Mouse (Mus musculus): ENCODE data around the gene Ptprr. TPM values are rescaled to one million over a fixed set of nuclear protein-coding genes. Genes with fewer than 3 reads are reported as not detected.
A peak's percentile ranks its signal among the peaks of the same experiment; 100 is the strongest.

The Ptprr gene
- polyA plus RNA-seq, 1 experiment from 2014 or later, result 25.6 TPM

DNA sequence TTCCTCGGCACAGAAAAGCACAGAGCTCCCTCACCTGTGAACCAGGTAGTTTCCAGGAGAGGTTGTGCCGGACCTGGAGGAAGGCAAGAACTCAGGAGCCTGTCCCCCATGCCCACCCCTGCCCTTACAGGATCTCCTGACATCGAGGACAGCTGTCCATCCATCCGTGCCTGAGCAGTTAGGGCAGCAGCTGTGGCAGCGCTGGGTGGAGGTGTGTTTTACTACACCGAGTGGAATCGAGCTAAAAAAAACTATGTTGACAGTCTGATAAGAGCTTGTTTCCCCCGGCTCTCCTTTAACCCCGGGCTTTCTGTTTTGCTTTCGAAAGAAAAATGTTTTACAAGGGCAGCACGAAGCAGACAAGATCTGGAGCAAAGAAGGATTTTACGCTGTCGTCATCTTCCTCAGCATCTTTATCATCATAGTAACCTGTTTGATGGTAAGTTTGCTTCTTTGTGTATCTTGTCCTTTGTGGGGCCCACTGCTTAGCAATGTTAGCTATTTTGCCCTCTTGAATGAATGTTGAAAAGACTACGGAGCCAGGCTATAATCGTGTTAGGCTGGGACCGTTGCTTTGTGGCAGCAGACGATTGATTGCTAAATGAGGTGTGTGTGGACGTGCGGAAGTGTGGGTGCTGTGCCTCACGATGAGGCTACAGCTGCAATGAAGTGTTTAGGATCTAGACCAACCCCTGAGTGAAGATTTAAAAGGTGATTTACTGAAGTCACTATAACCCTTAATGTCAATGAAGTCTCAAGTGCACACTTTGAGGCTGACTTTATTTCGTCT lies 159.6 kb downstream of the Ptprr start:
- no peaks in the 10 kb centered on the region for H3K36me3 ChIP-seq (ENCODE audit: control insufficient read depth, insufficient read depth, low read length)
- H3K27ac ChIP-seq (ENCODE audit: low read depth, low read length), result no peak overlapping the region
- no peak for ATAC-seq
- no peak overlapping the region for H3K4me3 ChIP-seq (ENCODE audit: low read length)
- no peak overlapping the region for H3K9ac ChIP-seq (ENCODE audit: low read depth, low read length)
- H3K4me2 ChIP-seq (ENCODE audit: low read length), result peak overlapping the region; percentile 20
- 33% methylated on average over 21 of the region's 21 CpGs for WGBS
- H3K27me3 ChIP-seq (replicated peaks; ENCODE audit: control insufficient read depth, insufficient read depth, low read length), result no peaks in the 10 kb centered on the region
- H3K4me1 ChIP-seq (ENCODE audit: control insufficient read depth, insufficient read depth, low read depth, low read length), result peaks cover 4% of the 10 kb centered on the region
- no peaks in the 10 kb centered on the region for H3K9me3 ChIP-seq (ENCODE audit: control insufficient read depth, low read length)

DNA sequence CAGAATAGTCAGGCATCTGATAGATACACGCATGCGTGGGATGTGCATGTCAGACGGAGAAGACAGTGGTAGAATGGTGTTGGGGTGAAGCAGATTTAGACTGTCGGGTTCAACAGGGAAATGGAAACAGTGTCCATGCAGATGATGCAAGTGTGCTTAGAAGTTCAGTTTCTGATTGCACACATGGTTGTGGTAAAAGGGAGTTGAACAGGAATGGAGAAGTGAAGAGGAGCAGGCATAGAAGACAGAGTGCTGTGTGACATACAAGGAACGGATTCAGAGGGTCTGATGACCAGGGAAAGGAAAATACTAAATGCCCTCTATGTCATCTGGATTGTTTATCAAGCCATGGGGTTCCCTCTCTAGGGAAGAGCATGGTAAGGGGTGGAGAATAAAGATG lies 163.2 kb downstream of the Ptprr start:
- no peak overlapping the region for H3K27ac ChIP-seq (ENCODE audit: low read depth, low read length)
- H3K4me1 ChIP-seq (ENCODE audit: control insufficient read depth, insufficient read depth, low read depth, low read length), result peaks cover 4% of the 10 kb centered on the region
- H3K27me3 ChIP-seq (replicated peaks; ENCODE audit: control insufficient read depth, insufficient read depth, low read length), result no peaks in the 10 kb centered on the region
- H3K9ac ChIP-seq (ENCODE audit: low read depth, low read length), result no peak overlapping the region
- H3K36me3 ChIP-seq (ENCODE audit: control insufficient read depth, insufficient read depth, low read length), result no peaks in the 10 kb centered on the region
- H3K4me2 ChIP-seq (ENCODE audit: low read length), result no peak overlapping the region
- H3K9me3 ChIP-seq (ENCODE audit: control insufficient read depth, low read length), result no peaks in the 10 kb centered on the region
- no peak overlapping the region for H3K4me3 ChIP-seq (ENCODE audit: low read length)
- no peak for ATAC-seq
- 90% methylated on average over 5 of the region's 5 CpGs for WGBS

DNA sequence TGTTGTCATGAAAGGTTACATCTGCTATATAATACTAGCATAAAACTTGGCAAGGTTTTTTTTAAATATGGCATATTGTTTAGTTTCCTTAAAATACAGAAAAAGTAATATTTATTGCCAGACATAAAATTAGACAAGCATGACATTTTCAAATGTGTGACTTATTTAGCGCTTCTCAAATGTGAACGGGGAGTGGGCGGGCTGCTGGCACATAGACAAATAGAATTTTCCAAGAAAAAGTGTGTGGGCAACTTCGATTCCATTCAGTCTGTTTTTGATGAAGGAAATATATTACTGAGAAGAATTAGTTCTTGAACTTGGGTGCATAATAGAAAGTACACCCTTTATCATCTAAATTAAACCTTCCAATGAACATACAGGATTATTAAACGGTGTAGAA lies 164.2 kb downstream of the Ptprr start:
- Histone ChIP-seq H3K36me3 (ENCODE audit: control insufficient read depth, insufficient read depth, low read length) (no peaks in the 10 kb centered on the region), H3K4me2 (ENCODE audit: low read length) (no peak overlapping the region), H3K27ac (ENCODE audit: low read depth, low read length) (no peak overlapping the region), H3K9ac (ENCODE audit: low read depth, low read length) (no peak overlapping the region), H3K4me1 (ENCODE audit: control insufficient read depth, insufficient read depth, low read depth, low read length) (peaks cover 4% of the 10 kb centered on the region), H3K27me3 (replicated peaks; ENCODE audit: control insufficient read depth, insufficient read depth, low read length) (no peaks in the 10 kb centered on the region), H3K4me3 (ENCODE audit: low read length) (no peak overlapping the region), H3K9me3 (ENCODE audit: control insufficient read depth, low read length) (no peaks in the 10 kb centered on the region)
- WGBS, result 89% methylated on average over 5 of the region's 5 CpGs
- no peak for ATAC-seq

DNA sequence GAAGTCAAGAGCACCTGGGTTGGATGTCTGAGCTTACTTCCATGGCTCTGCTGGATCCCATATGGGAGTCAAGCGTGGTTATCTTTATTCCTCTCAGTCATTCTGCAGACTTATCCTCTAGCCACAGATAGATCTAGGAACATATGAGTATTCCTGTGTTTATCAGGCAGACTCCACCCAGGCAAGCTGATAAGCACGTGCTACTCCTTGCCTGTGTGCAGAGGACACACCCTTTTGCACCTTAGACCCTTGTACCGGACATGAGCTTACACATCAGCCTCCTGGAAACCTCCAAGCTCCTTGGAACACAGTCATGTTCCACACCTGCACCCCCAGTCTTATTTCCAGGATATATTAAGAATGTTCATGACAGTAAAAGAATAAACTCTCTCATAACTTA lies 165.2 kb downstream of the Ptprr start:
- H3K9me3 ChIP-seq (ENCODE audit: control insufficient read depth, low read length), result no peaks in the 10 kb centered on the region

DNA sequence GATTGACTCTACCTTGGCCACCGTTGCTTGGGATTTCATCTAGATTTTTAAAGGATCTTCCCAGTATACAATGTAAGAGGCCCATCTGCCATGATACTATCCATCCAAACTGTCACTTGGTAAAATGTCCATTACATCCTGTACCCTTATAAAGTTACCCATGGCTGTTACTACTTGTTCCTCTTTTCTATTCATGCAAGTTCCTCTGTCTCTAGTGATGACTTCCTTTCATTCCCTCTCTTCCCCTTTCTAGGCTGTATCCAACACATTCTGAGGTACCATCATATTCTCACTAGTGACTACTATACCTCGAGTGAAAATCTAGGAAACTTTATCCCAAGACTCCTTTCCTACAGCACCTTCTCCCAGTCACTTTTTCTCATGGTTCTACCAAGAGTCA lies 173.7 kb downstream of the Ptprr start:
- Histone ChIP-seq H3K27ac (ENCODE audit: low read depth, low read length) (no peak overlapping the region), H3K27me3 (replicated peaks; ENCODE audit: control insufficient read depth, insufficient read depth, low read length) (no peaks in the 10 kb centered on the region), H3K9ac (ENCODE audit: low read depth, low read length) (no peak overlapping the region), H3K4me2 (ENCODE audit: low read length) (no peak overlapping the region), H3K9me3 (ENCODE audit: control insufficient read depth, low read length) (no peaks in the 10 kb centered on the region), H3K4me3 (ENCODE audit: low read length) (no peak overlapping the region), H3K4me1 (ENCODE audit: control insufficient read depth, insufficient read depth, low read depth, low read length) (no peaks in the 10 kb centered on the region), H3K36me3 (ENCODE audit: control insufficient read depth, insufficient read depth, low read length) (no peaks in the 10 kb centered on the region)
- no peak for ATAC-seq
- 89% methylated on average over 2 of the region's 2 CpGs for WGBS

More for the DNA sequence above, 165.2 kb downstream of the Ptprr start:
- no peak for ATAC-seq
- no peak overlapping the region for H3K4me2 ChIP-seq (ENCODE audit: low read length)
- H3K4me3 ChIP-seq (ENCODE audit: low read length), result no peak overlapping the region
- no peaks in the 10 kb centered on the region for H3K4me1 ChIP-seq (ENCODE audit: control insufficient read depth, insufficient read depth, low read depth, low read length)
- no peak overlapping the region for H3K27ac ChIP-seq (ENCODE audit: low read depth, low read length)
- H3K9ac ChIP-seq (ENCODE audit: low read depth, low read length), result no peak overlapping the region
- 73% methylated on average over 3 of the region's 3 CpGs for WGBS
- H3K27me3 ChIP-seq (replicated peaks; ENCODE audit: control insufficient read depth, insufficient read depth, low read length), result no peaks in the 10 kb centered on the region
- no peaks in the 10 kb centered on the region for H3K36me3 ChIP-seq (ENCODE audit: control insufficient read depth, insufficient read depth, low read length)

GRCm38 (mm10) chr10:116192293-116192692 lies 174.3 kb downstream of the Ptprr start:
- WGBS, result 88% methylated on average over 8 of the region's 8 CpGs

DNA sequence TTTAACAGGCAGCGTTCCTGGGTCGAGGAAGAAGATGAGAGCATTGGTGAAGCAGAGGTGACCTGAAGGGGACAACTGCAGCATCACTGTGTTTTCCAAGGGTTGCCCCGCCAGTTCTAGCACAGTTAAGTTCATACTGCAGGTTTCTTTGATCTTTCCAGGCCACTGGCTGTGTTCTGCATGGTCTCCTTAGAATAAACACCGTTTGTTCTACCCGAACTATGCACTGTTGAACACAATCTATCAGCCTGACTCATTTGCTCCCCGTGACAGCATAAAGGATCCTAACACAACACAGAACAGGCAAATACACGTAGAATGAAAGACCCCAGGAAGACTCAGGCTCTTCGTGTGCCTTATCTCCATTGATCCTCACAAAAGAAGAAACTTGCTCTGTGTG lies 176.4 kb downstream of the Ptprr start:
- H3K27ac ChIP-seq (ENCODE audit: low read depth, low read length), result no peak overlapping the region
- ATAC-seq, result no peak
- WGBS, result 42% methylated on average over 8 of the region's 8 CpGs

More at GRCm38 (mm10) chr10:116192293-116192692, 174.3 kb downstream of the Ptprr start:
- no peak for ATAC-seq
- Histone ChIP-seq H3K4me1 (ENCODE audit: control insufficient read depth, insufficient read depth, low read depth, low read length) (no peaks in the 10 kb centered on the region), H3K9ac (ENCODE audit: low read depth, low read length) (no peak overlapping the region), H3K27ac (ENCODE audit: low read depth, low read length) (no peak overlapping the region), H3K4me3 (ENCODE audit: low read length) (no peak overlapping the region), H3K27me3 (replicated peaks; ENCODE audit: control insufficient read depth, insufficient read depth, low read length) (no peaks in the 10 kb centered on the region), H3K36me3 (ENCODE audit: control insufficient read depth, insufficient read depth, low read length) (no peaks in the 10 kb centered on the region), H3K9me3 (ENCODE audit: control insufficient read depth, low read length) (no peaks in the 10 kb centered on the region), H3K4me2 (ENCODE audit: low read length) (no peak overlapping the region)

DNA sequence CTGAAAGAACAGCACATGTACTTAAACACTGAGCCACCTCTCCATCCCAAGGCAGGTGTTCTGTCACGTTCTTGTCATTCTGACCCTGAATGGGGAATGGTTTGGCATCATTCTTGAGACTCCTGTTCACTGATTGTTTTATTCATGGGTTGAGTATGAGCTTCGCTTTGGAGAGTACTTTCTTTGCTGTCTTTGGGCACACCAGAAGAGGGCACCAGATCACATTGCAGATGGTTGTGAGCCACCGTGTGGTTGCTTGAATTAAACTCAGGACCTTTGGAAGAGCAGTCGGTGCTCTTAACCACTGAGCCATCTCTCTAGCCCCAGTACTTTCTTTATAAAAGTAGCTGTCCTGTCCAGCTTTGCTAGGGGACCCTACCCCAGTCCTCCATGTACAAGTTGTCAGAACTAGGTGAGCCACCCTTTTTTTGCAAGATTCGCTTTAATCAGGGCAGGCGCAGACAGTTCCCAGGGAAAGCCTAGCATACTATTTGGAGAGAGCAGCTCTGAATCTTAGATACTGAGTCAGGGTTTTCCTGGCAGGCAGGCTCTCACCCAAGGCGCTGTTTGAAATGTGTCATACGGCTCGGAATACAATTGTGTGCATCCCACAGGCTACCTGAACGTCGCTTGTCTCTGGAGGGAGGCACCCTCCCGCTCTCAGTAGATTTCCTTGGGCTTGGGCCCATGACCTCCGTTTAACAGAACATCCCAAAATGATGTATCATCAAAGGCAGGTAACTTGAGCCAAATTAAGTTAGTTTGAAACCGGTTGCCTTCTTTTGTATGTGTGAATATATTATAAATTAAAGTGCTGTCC lies 178.8 kb downstream of the Ptprr start:
- Histone ChIP-seq H3K27me3 (replicated peaks; ENCODE audit: control insufficient read depth, insufficient read depth, low read length) (no peaks in the 10 kb centered on the region), H3K4me1 (ENCODE audit: control insufficient read depth, insufficient read depth, low read depth, low read length) (no peaks in the 10 kb centered on the region), H3K36me3 (ENCODE audit: control insufficient read depth, insufficient read depth, low read length) (no peaks in the 10 kb centered on the region), H3K4me3 (ENCODE audit: low read length) (no peak overlapping the region), H3K27ac (ENCODE audit: low read depth, low read length) (no peak overlapping the region), H3K4me2 (ENCODE audit: low read length) (peak overlapping the region; percentile 33), H3K9ac (ENCODE audit: low read depth, low read length) (no peak overlapping the region), H3K9me3 (ENCODE audit: control insufficient read depth, low read length) (no peaks in the 10 kb centered on the region)
- peak; percentile 48; the same call in 1 of the 2 replicates for ATAC-seq
- 20% methylated on average over 14 of the region's 14 CpGs for WGBS

More for the DNA sequence above, 176.4 kb downstream of the Ptprr start:
- H3K27me3 ChIP-seq (replicated peaks; ENCODE audit: control insufficient read depth, insufficient read depth, low read length), result no peaks in the 10 kb centered on the region
- H3K9ac ChIP-seq (ENCODE audit: low read depth, low read length), result no peak overlapping the region
- H3K9me3 ChIP-seq (ENCODE audit: control insufficient read depth, low read length), result no peaks in the 10 kb centered on the region
- H3K4me2 ChIP-seq (ENCODE audit: low read length), result no peak overlapping the region
- no peaks in the 10 kb centered on the region for H3K4me1 ChIP-seq (ENCODE audit: control insufficient read depth, insufficient read depth, low read depth, low read length)
- no peaks in the 10 kb centered on the region for H3K36me3 ChIP-seq (ENCODE audit: control insufficient read depth, insufficient read depth, low read length)
- H3K4me3 ChIP-seq (ENCODE audit: low read length), result no peak overlapping the region

DNA sequence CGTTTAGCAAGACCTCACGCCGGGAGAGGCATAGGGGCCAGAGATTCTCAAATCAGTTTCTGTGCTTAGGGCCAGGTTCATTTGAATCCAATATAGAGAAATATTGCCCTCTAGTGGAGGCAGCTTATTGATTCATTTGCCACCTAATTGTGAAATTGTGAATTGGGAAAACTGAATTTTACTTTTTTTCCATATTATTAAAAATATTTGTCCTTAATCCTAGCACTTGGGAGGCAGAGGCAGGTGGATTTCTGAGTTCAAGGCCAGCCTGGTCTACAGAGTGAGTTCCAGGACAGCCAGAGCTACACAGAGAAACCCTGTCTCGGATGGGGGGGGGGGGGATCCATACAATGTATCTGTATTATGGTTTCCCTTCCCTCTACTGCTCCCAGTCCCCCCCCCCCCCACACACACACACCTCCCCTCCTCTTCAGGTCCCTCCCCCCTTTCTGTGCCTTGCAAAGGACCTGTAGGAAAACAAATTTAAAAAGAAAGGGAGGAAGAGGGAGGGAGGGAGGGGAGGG lies 179.5 kb downstream of the Ptprr start:
- Histone ChIP-seq H3K4me3 (ENCODE audit: low read length) (no peak overlapping the region), H3K9me3 (ENCODE audit: control insufficient read depth, low read length) (no peaks in the 10 kb centered on the region), H3K4me2 (ENCODE audit: low read length) (peak overlapping the region; percentile 33), H3K9ac (ENCODE audit: low read depth, low read length) (no peak overlapping the region), H3K36me3 (ENCODE audit: control insufficient read depth, insufficient read depth, low read length) (no peaks in the 10 kb centered on the region), H3K4me1 (ENCODE audit: control insufficient read depth, insufficient read depth, low read depth, low read length) (no peaks in the 10 kb centered on the region), H3K27ac (ENCODE audit: low read depth, low read length) (no peak overlapping the region), H3K27me3 (replicated peaks; ENCODE audit: control insufficient read depth, insufficient read depth, low read length) (no peaks in the 10 kb centered on the region)
- peak; percentile 65 for ATAC-seq
- WGBS, result 21% methylated on average over 4 of the region's 4 CpGs

All from hindbrain, embryonic 16.5 days (tissue).